Mouse (Mus musculus): ENCODE measurements around the gene Selenon. TPM values are rescaled to one million over a fixed set of nuclear protein-coding genes. Genes with fewer than 3 reads are reported as not detected.

Selenon gene
- polyA plus RNA-seq, 1 experiment from 2014 or later: 6.8 TPM

GRCm38 (mm10) chr4:134546814-134547705, 4.9 kb downstream of the Selenon start:
- H3K27me3 ChIP-seq (replicated peaks; ENCODE audit: control insufficient read depth, insufficient read depth, low read length): no peaks in the 10 kb centered on the region
- H3K9me3 ChIP-seq (ENCODE audit: control insufficient read depth): peaks cover 5% of the 10 kb centered on the region; the same call in 1 of the 2 replicates
- H3K4me1 ChIP-seq (replicated peaks; ENCODE audit: control insufficient read depth, insufficient read depth, low read length): no peaks in the 10 kb centered on the region
- no peak for TF ChIP-seq CTCF (IDR thresholded peaks at IDR 0.05; ENCODE audit: low read depth)
- no peak overlapping the region for H3K4me3 ChIP-seq (ENCODE audit: low read depth, low read length)
- ATAC-seq: no peak
- 64% methylated on average over 9 of the region's 9 CpGs for WGBS
- peaks cover 19% of the 10 kb centered on the region; the same call in 1 of the 2 replicates for H3K36me3 ChIP-seq (ENCODE audit: control insufficient read depth, insufficient read depth)
- H3K27ac ChIP-seq (ENCODE audit: low read depth, low read length): no peak overlapping the region; the same call in 1 of the 2 replicates
- no peak overlapping the region for H3K9ac ChIP-seq (ENCODE audit: low read depth, low read length)
- H3K4me2 ChIP-seq (replicated peaks; ENCODE audit: low read depth): no peak overlapping the region

DNA sequence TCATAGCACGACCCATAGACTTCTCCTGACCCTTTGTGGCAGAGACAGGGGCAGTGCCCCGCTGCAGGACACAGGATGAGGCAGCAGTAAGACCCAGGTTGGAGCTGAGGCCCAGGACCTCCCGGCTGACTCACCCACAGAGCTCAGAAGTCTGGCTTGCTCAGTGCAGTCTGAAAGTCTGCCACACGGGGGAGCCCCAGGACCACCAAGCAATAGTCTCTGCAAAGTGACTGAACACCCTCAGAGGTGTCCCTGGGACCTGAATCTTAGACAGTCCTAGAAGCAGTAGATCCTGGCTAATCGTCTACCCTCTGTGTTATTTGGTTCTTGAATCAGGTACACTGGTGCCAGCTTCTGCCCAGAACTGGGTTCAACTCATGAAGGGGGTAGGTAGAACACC, 8.7 kb downstream of the Selenon start:
- H3K27ac ChIP-seq (ENCODE audit: low read depth, low read length): no peak overlapping the region
- H3K9me3 ChIP-seq (ENCODE audit: control insufficient read depth): no peaks in the 10 kb centered on the region
- 4% methylated on average over 5 of the region's 5 CpGs for whole genome bisulfite sequencing
- H3K36me3 ChIP-seq (ENCODE audit: control insufficient read depth, insufficient read depth): peaks cover 26% of the 10 kb centered on the region
- H3K27me3 ChIP-seq (replicated peaks; ENCODE audit: control insufficient read depth, insufficient read depth, low read length): no peaks in the 10 kb centered on the region
- H3K4me3 ChIP-seq (ENCODE audit: low read depth, low read length): no peak overlapping the region
- no peak overlapping the region for H3K4me2 ChIP-seq (replicated peaks; ENCODE audit: low read depth)
- no peaks in the 10 kb centered on the region for H3K4me1 ChIP-seq (replicated peaks; ENCODE audit: control insufficient read depth, insufficient read depth, low read length)
- H3K9ac ChIP-seq (ENCODE audit: low read depth, low read length): no peak overlapping the region
- ATAC-seq: peak; percentile 58
- TF ChIP-seq CTCF (IDR thresholded peaks at IDR 0.05; ENCODE audit: low read depth): peak; percentile 99

- Histone ChIP-seq H3K4me1 (replicated peaks; ENCODE audit: control insufficient read depth, insufficient read depth, low read length) (no peaks in the 10 kb centered on the region), H3K36me3 (ENCODE audit: control insufficient read depth, insufficient read depth) (peaks cover 26% of the 10 kb centered on the region), H3K9me3 (ENCODE audit: control insufficient read depth) (no peaks in the 10 kb centered on the region), H3K4me3 (ENCODE audit: low read depth, low read length) (no peak overlapping the region), H3K27me3 (replicated peaks; ENCODE audit: control insufficient read depth, insufficient read depth, low read length) (no peaks in the 10 kb centered on the region), H3K27ac (ENCODE audit: low read depth, low read length) (no peak overlapping the region), H3K4me2 (replicated peaks; ENCODE audit: low read depth) (no peak overlapping the region), H3K9ac (ENCODE audit: low read depth, low read length) (no peak overlapping the region)
- 95% methylated on average over 9 of the region's 9 CpGs for WGBS
- TF ChIP-seq CTCF (IDR thresholded peaks at IDR 0.05; ENCODE audit: low read depth): no peak
- no peak for ATAC-seq
Observed at GRCm38 (mm10) chr4:134542726-134543125, 9.2 kb downstream of the Selenon start.

GRCm38 (mm10) chr4:134538997-134539580, 12.9 kb downstream of the Selenon start:
- H3K4me1 ChIP-seq (replicated peaks; ENCODE audit: control insufficient read depth, insufficient read depth, low read length): no peaks in the 10 kb centered on the region
- no peak for TF ChIP-seq CTCF (IDR thresholded peaks at IDR 0.05; ENCODE audit: low read depth)
- 89% methylated on average over 10 of the region's 10 CpGs for WGBS

GRCm38 (mm10) chr4:134535787-134536151, 16.2 kb downstream of the Selenon start:
- H3K9ac ChIP-seq (ENCODE audit: low read depth, low read length): no peak overlapping the region

More at GRCm38 (mm10) chr4:134538997-134539580, 12.9 kb downstream of the Selenon start:
- no peaks in the 10 kb centered on the region for H3K9me3 ChIP-seq (ENCODE audit: control insufficient read depth)
- H3K36me3 ChIP-seq (ENCODE audit: control insufficient read depth, insufficient read depth): peaks cover 17% of the 10 kb centered on the region
- ATAC-seq: no peak
- no peak overlapping the region for H3K4me2 ChIP-seq (replicated peaks; ENCODE audit: low read depth)
- H3K4me3 ChIP-seq (ENCODE audit: low read depth, low read length): no peak overlapping the region
- H3K27me3 ChIP-seq (replicated peaks; ENCODE audit: control insufficient read depth, insufficient read depth, low read length): no peaks in the 10 kb centered on the region
- H3K27ac ChIP-seq (ENCODE audit: low read depth, low read length): no peak overlapping the region; the same call in 1 of the 2 replicates
- H3K9ac ChIP-seq (ENCODE audit: low read depth, low read length): no peak overlapping the region

More at GRCm38 (mm10) chr4:134535787-134536151, 16.2 kb downstream of the Selenon start:
- no peaks in the 10 kb centered on the region for H3K27me3 ChIP-seq (replicated peaks; ENCODE audit: control insufficient read depth, insufficient read depth, low read length)
- H3K36me3 ChIP-seq (ENCODE audit: control insufficient read depth, insufficient read depth): peaks cover 15% of the 10 kb centered on the region
- no peak for TF ChIP-seq CTCF (IDR thresholded peaks at IDR 0.05; ENCODE audit: low read depth)
- H3K4me1 ChIP-seq (replicated peaks; ENCODE audit: control insufficient read depth, insufficient read depth, low read length): no peaks in the 10 kb centered on the region
- 3% methylated on average over 8 of the region's 8 CpGs for WGBS
- peak overlapping the region; percentile 82 for H3K4me3 ChIP-seq (ENCODE audit: low read depth, low read length)
- no peak overlapping the region for H3K27ac ChIP-seq (ENCODE audit: low read depth, low read length)
- peak overlapping the region; percentile 96 for H3K4me2 ChIP-seq (replicated peaks; ENCODE audit: low read depth)
- no peak for ATAC-seq
- H3K9me3 ChIP-seq (ENCODE audit: control insufficient read depth): no peaks in the 10 kb centered on the region

Data from intestine, postnatal 0 days (tissue).